Mouse (Mus musculus) CH12.LX (cell line): ENCODE results near the gene Pafah2. TPM values are rescaled to one million over a fixed set of nuclear protein-coding genes. Genes with fewer than 3 reads are reported as not detected.

ENCODE experiments used
- DNase-seq: peaks from one replicate; pipeline ENCODE4 v3.0.0-alpha.2; 2013; ENCODE audit errors: extremely low read depth
- H3K27ac ChIP-seq: 2 replicates; pipeline ENCODE4 v1.5.1; 2012; ENCODE audit warnings: low read depth, mild to moderate bottlenecking, control low read depth, moderate library complexity; ENCODE audit not compliant: insufficient read depth
- H3K27me3 ChIP-seq: replicated peaks from 2 replicates; pipeline ENCODE3; 2012; ENCODE audit warnings: inconsistent platforms
- H3K36me3 ChIP-seq, 2 experiments: replicated peaks in 1 of 2; 2 replicates each; pipeline versions ENCODE3 to v1.6.1; 2012; ENCODE audit warnings: inconsistent platforms in 1 of 2, low read length in 1 of 2, mild to moderate bottlenecking in 1 of 2, mixed read lengths in 1 of 2, moderate library complexity in 1 of 2; ENCODE audit not compliant: control insufficient read depth in 1 of 2, insufficient read depth in 1 of 2
- H3K4me1 ChIP-seq, 2 experiments: 2 replicates each; pipeline ENCODE4 v1.6.1; 2012; ENCODE audit warnings: inconsistent platforms in 1 of 2, moderate library complexity in 1 of 2; ENCODE audit not compliant: insufficient read depth in 2 of 2, control insufficient read depth in 1 of 2
- H3K4me2 ChIP-seq: 2 replicates; pipeline ENCODE4 v1.6.1; 2012; ENCODE audit warnings: low read depth, mild to moderate bottlenecking, control low read depth; ENCODE audit not compliant: poor library complexity, insufficient read depth, severe bottlenecking
- H3K4me3 ChIP-seq, 3 experiments: fragments of 150-350 bp in 1 of 3; sonication (generic) in 1 of 3; replicated peaks in 1 of 3; 2 replicates each; pipeline versions ENCODE3 to v1.5.1; 2011 to 2012; ENCODE audit warnings: low read depth in 2 of 3, low read length in 2 of 3, mild to moderate bottlenecking in 2 of 3, moderate library complexity in 2 of 3, control low read depth in 1 of 3, improper control_type of control experiment in 1 of 3, inconsistent platforms in 1 of 3, mixed read lengths in 1 of 3; ENCODE audit not compliant: poor library complexity in 1 of 3
- H3K79me2 ChIP-seq: replicated peaks from 2 replicates; pipeline ENCODE4 v1.6.1; 2012; ENCODE audit warnings: mild to moderate bottlenecking, moderate library complexity; ENCODE audit not compliant: control insufficient read depth, poor library complexity, insufficient read depth, severe bottlenecking; ENCODE audit errors: extremely low read depth
- H3K9ac ChIP-seq: 2 replicates; pipeline ENCODE4 v1.6.1; 2012; ENCODE audit warnings: low read depth, mild to moderate bottlenecking, control low read depth, moderate library complexity; ENCODE audit not compliant: insufficient read depth
- H3K9me3 ChIP-seq: replicated peaks from 2 replicates; pipeline ENCODE3; 2012; ENCODE audit warnings: low read length, inconsistent platforms, mixed read lengths
- BHLHE40 ChIP-seq: IDR thresholded peaks from 2 replicates; pipeline ENCODE4 v1.6.1; 2011; ENCODE audit warnings: mild to moderate bottlenecking, low read depth, low read length, improper control_type of control experiment
- CTCF ChIP-seq, 2 experiments: IDR thresholded peaks in 1 of 2; conservative IDR thresholded peaks in 1 of 2; 2 replicates each; pipeline ENCODE4 v1.5.1; 2011 to 2012; ENCODE audit warnings: low read depth in 2 of 2, low read length in 2 of 2, improper control_type of control experiment in 1 of 2, inconsistent platforms in 1 of 2, mild to moderate bottlenecking in 1 of 2, moderate library complexity in 1 of 2
- IRF4 ChIP-seq: IDR thresholded peaks from 2 replicates; pipeline ENCODE4 v1.6.1; 2014; ENCODE audit warnings: low read depth, mild to moderate bottlenecking, inconsistent platforms, low read length, improper control_type of control experiment
- KAT2A ChIP-seq: IDR thresholded peaks from 2 replicates; pipeline ENCODE4 v1.6.1; 2012; ENCODE audit warnings: low read length, improper control_type of control experiment, inconsistent platforms; ENCODE audit not compliant: insufficient replicate concordance
- MAX ChIP-seq: IDR thresholded peaks from 2 replicates; pipeline ENCODE4 v1.6.1; 2011; ENCODE audit warnings: low read length, improper control_type of control experiment
- PAX5 ChIP-seq: IDR thresholded peaks from 2 replicates; pipeline ENCODE4 v1.6.1; 2012; ENCODE audit warnings: low read length, inconsistent platforms, mixed read lengths
- POLR2A ChIP-seq: IDR thresholded peaks from 2 replicates; pipeline ENCODE4 v1.6.1; 2011; ENCODE audit warnings: low read depth, mild to moderate bottlenecking, improper control_type of control experiment, low read length
- RAD21 ChIP-seq: IDR thresholded peaks from 2 replicates; pipeline ENCODE4 v1.6.1; 2011; ENCODE audit warnings: low read depth, mild to moderate bottlenecking, low read length, improper control_type of control experiment, moderate library complexity
- SIN3A ChIP-seq: IDR thresholded peaks from 2 replicates; pipeline ENCODE4 v1.6.1; 2012; ENCODE audit warnings: low read length, improper control_type of control experiment, inconsistent platforms
- SMC3 ChIP-seq: IDR thresholded peaks from 2 replicates; pipeline ENCODE4 v1.6.1; 2011; ENCODE audit warnings: low read depth, low read length, improper control_type of control experiment
- UBTF ChIP-seq: IDR thresholded peaks from 2 replicates; pipeline ENCODE4 v1.6.1; 2012; ENCODE audit warnings: low read depth, mild to moderate bottlenecking, inconsistent platforms, low read length, improper control_type of control experiment, moderate library complexity
- ZC3H11A ChIP-seq: IDR thresholded peaks from 2 replicates; pipeline ENCODE4 v1.6.1; 2012; ENCODE audit warnings: low read depth, mild to moderate bottlenecking, inconsistent platforms, low read length, improper control_type of control experiment
- ZNF384 ChIP-seq: IDR thresholded peaks from 2 replicates; pipeline ENCODE4 v1.6.1; 2012; ENCODE audit warnings: low read depth, low read length, improper control_type of control experiment, inconsistent platforms
- dilution Hi-C: fragments of 300-500 bp; cut with MboI; formaldehyde crosslinking; loops from 2 replicates; pipeline ENCODE4 v1.14.3; 2020; ENCODE audit warnings: low sequenced_read_pairs; ENCODE audit not compliant: extremely low pct_unique_long_range_greater_than_20kb, extremely low pct_ligation_motif_present
- in situ Hi-C: fragments of 300-500 bp; cut with MboI; formaldehyde crosslinking; loops from 3 replicates; pipeline ENCODE4 v1.14.3; 2019; ENCODE audit warnings: low sequenced_read_pairs, low pct_ligation_motif_present, low pct_unique_long_range_greater_than_20kb, mixed read lengths
- polyA plus RNA-seq: library from polyadenylated mRNA; unstranded; fragments of >175 nt; gene quantifications from 2 replicates; pipeline ENCODE4 v1.2.1, GENCODE M21; 2012; ENCODE audit warnings: low read depth; ENCODE audit not compliant: insufficient read length
- total RNA-seq, 2 experiments: library from RNA; depleted of rRNA; stranded (reverse); fragments of 300-350 nt in 1 of 2; fragments of >200 nt in 1 of 2; gene quantifications; 2 replicates each; pipeline ENCODE4 v1.2.3; 2012 to 2014

The Pafah2 gene
- total and polyA plus RNA-seq, 3 experiments, result 8.9 to 10.7 (median 10.4) TPM

GRCm38 (mm10) chr4:134455310-134455709 is 59.2 kb downstream of the Pafah2 start:
- no peak overlapping the region for H3K4me3 ChIP-seq
- no peak overlapping the region for H3K4me2 ChIP-seq
- H3K4me1 ChIP-seq, result peaks cover 1 to 2% of the 10 kb centered on the region in 2 experiments; a peak in 1 of 4 replicates
- no peak overlapping the region for H3K27ac ChIP-seq
- H3K9ac ChIP-seq, result no peak overlapping the region
- no peaks in the 10 kb centered on the region for H3K9me3 ChIP-seq
- dilution Hi-C loops (no loop called here), in situ Hi-C loops (no loop called here)
- no peaks in the 10 kb centered on the region for H3K36me3 ChIP-seq
- DNase-seq, result no peak
- no peaks in the 10 kb centered on the region for H3K79me2 ChIP-seq
- H3K27me3 ChIP-seq, result peaks cover 19% of the 10 kb centered on the region
- TF ChIP-seq SMC3, result no peak
- no peak for TF ChIP-seq SIN3A
- no peak for TF ChIP-seq CTCF (conservative IDR thresholded peaks at IDR 0.05 in 1 of 2, IDR thresholded peaks at IDR 0.05 in 1 of 2; ENCODE audit: low read depth in 2 of 2, low read length in 2 of 2)
- no peak for TF ChIP-seq ZC3H11A
- no peak for TF ChIP-seq BHLHE40
- TF ChIP-seq RAD21, result no peak
- no peak for TF ChIP-seq IRF4
- TF ChIP-seq POLR2A, result no peak
- TF ChIP-seq UBTF, result no peak
- TF ChIP-seq, all 38 proteins: peak for 0

- Histone ChIP-seq H3K4me1 (peaks cover 2 to 3% of the 10 kb centered on the region in 2 experiments; a peak in 2 of 4 replicates), H3K36me3 (no peaks in the 10 kb centered on the region), H3K4me2 (no peak overlapping the region), H3K27me3 (peaks cover 9% of the 10 kb centered on the region), H3K4me3 (no peak overlapping the region), H3K27ac (no peak overlapping the region), H3K9ac (no peak overlapping the region), H3K9me3 (no peaks in the 10 kb centered on the region), H3K79me2 (no peaks in the 10 kb centered on the region)
- in situ Hi-C loops, result no loop called here
- no peak for TF ChIP-seq CTCF (conservative IDR thresholded peaks at IDR 0.05 in 1 of 2, IDR thresholded peaks at IDR 0.05 in 1 of 2; ENCODE audit: low read depth in 2 of 2, low read length in 2 of 2)
- no peak for TF ChIP-seq RAD21
- TF ChIP-seq PAX5, result no peak
- no peak for TF ChIP-seq KAT2A
- no peak for TF ChIP-seq IRF4
- no peak for TF ChIP-seq ZNF384
- dilution Hi-C loops, result no loop called here
- DNase-seq, result no peak
These were observed 61.2 kb downstream of the Pafah2 start for GRCm38 (mm10) chr4:134457130-134457825.

- H3K27ac ChIP-seq, result no peak overlapping the region
- TF ChIP-seq IRF4 (no peak), MAX (no peak), SIN3A (no peak)
- dilution Hi-C loops (no loop called here), in situ Hi-C loops (no loop called here)
- H3K4me2 ChIP-seq, result no peak overlapping the region
- H3K4me3 ChIP-seq, result no peak overlapping the region
- no peak overlapping the region for H3K9ac ChIP-seq
- H3K9me3 ChIP-seq, result peaks cover 7% of the 10 kb centered on the region
- no peaks in the 10 kb centered on the region for H3K36me3 ChIP-seq
- no peak for DNase-seq
- H3K27me3 ChIP-seq, result peaks cover 5% of the 10 kb centered on the region
- H3K79me2 ChIP-seq, result no peaks in the 10 kb centered on the region
- peaks cover 2 to 3% of the 10 kb centered on the region in 2 experiments; a peak in 2 of 4 replicates for H3K4me1 ChIP-seq
These were observed 62.7 kb downstream of the Pafah2 start for GRCm38 (mm10) chr4:134458856-134459255.
